Mouse (Mus musculus) neural tube, embryonic 13.5 days (tissue): ENCODE data around the gene Atg4b. TPM values are rescaled to one million over a fixed set of nuclear protein-coding genes. Genes with fewer than 3 reads are reported as not detected.
A peak's percentile ranks its signal among the peaks of the same experiment; 100 is the strongest.

Experiments used
- ATAC-seq: fragments of 200-750 bp; cut with Nextera tagmentation; 2 replicates; pipeline ENCODE4 v1.8.0; 2017; ENCODE audit warnings: low read depth, mild to moderate bottlenecking, moderate TSS enrichment, moderate library complexity
- H3K27ac ChIP-seq: fragments of 300-500 bp; sonication (generic); replicated peaks from 2 replicates; pipeline ENCODE4 v1.5.1; 2015; ENCODE audit warnings: moderate library complexity, mild to moderate bottlenecking, inconsistent platforms
- H3K27me3 ChIP-seq: fragments of 300-500 bp; sonication (generic); 2 replicates; pipeline ENCODE4 v1.6.1; 2015; ENCODE audit warnings: mild to moderate bottlenecking, inconsistent platforms
- H3K36me3 ChIP-seq: fragments of 300-500 bp; sonication (generic); 2 replicates; pipeline ENCODE4 v1.6.1; 2015; ENCODE audit warnings: mild to moderate bottlenecking, inconsistent platforms
- H3K4me1 ChIP-seq: fragments of 300-500 bp; sonication (generic); replicated peaks from 2 replicates; pipeline ENCODE4 v1.6.1; 2015; ENCODE audit warnings: inconsistent platforms
- H3K4me2 ChIP-seq: fragments of 300-500 bp; sonication (generic); 2 replicates; pipeline ENCODE4 v1.6.1; 2015; ENCODE audit warnings: inconsistent platforms, mild to moderate bottlenecking, moderate library complexity
- H3K4me3 ChIP-seq: fragments of 300-500 bp; sonication (generic); 2 replicates; pipeline ENCODE4 v1.5.1; 2015; ENCODE audit warnings: mild to moderate bottlenecking, inconsistent platforms
- H3K9ac ChIP-seq: fragments of 300-500 bp; sonication (generic); 2 replicates; pipeline ENCODE4 v1.6.1; 2015; ENCODE audit warnings: moderate library complexity, mild to moderate bottlenecking, inconsistent platforms
- H3K9me3 ChIP-seq: fragments of 300-500 bp; sonication (generic); 2 replicates; pipeline ENCODE4 v1.6.1; 2016; ENCODE audit warnings: inconsistent platforms
- WGBS: fragments of 180-500 bp; shearing (Covaris S2); methylation state at CpG from one replicate; pipeline ENCODE4 v1.1.7; 2015; 5-methylcytosine and 5-hydroxymethylcytosine counted together
- polyA plus RNA-seq: library from polyadenylated mRNA; unstranded; fragments of >200 nt; fragmentation: Nextera tagmentation; extraction: Ambion mirVana; gene quantifications from 2 replicates; pipeline ENCODE4 v1.2.1, GENCODE M21; 2015

The Atg4b gene
- polyA plus RNA-seq, 1 experiment from 2014 or later, result 104 TPM

GRCm38 (mm10) chr1:93803556-93804507, 52.5 kb downstream of the Atg4b start, which contains the start of gene Ing5:
TSS of gene Ing5 (plus strand) at chr1:93803965.
- Histone ChIP-seq H3K9ac (peak within 1 kb of the TSS; percentile 85), H3K27ac (peak within 1 kb of the TSS; percentile 98), H3K4me1 (peaks cover 35% of the 10 kb centered on the region), H3K4me3 (peak within 1 kb of the TSS; percentile 77), H3K36me3 (peaks cover 38% of the 10 kb centered on the region), H3K4me2 (peak within 1 kb of the TSS; percentile 84), H3K9me3 (no peaks in the 10 kb centered on the region), H3K27me3 (no peaks in the 10 kb centered on the region)
- WGBS, result under 1% methylated on average over 84 of the region's 94 CpGs
- ATAC-seq, result peak; percentile 93

GRCm38 (mm10) chr1:93804818-93805217, 53.5 kb downstream of the Atg4b start:
- Histone ChIP-seq H3K36me3 (peaks cover 36% of the 10 kb centered on the region), H3K4me1 (peaks cover 35% of the 10 kb centered on the region), H3K27me3 (no peaks in the 10 kb centered on the region), H3K4me2 (peak overlapping the region; percentile 84), H3K9ac (peak overlapping the region; percentile 85), H3K9me3 (no peaks in the 10 kb centered on the region), H3K27ac (no peak overlapping the region), H3K4me3 (peak overlapping the region; percentile 77)
- WGBS, result 75% methylated on average over 4 of the region's 4 CpGs
- ATAC-seq, result peak; percentile 1; the same call in 1 of the 2 replicates

GRCm38 (mm10) chr1:93805221-93805951, 54.1 kb downstream of the Atg4b start:
- 81% methylated on average over 5 of the region's 5 CpGs for WGBS
- H3K4me2 ChIP-seq, result peak overlapping the region; percentile 84
- H3K27ac ChIP-seq, result no peak overlapping the region
- ATAC-seq, result no peak
- H3K9ac ChIP-seq, result peak overlapping the region; percentile 14; the same call in 1 of the 2 replicates
- peaks cover 35% of the 10 kb centered on the region for H3K4me1 ChIP-seq
- H3K4me3 ChIP-seq, result 0 out of 2 replicates have a peak overlapping the region, but pooled peaks have one; percentile 5
- H3K36me3 ChIP-seq, result peaks cover 37% of the 10 kb centered on the region
- no peaks in the 10 kb centered on the region for H3K27me3 ChIP-seq
- no peaks in the 10 kb centered on the region for H3K9me3 ChIP-seq

- Histone ChIP-seq H3K9ac (no peak overlapping the region), H3K4me2 (no peak overlapping the region), H3K9me3 (no peaks in the 10 kb centered on the region), H3K36me3 (peaks cover 67% of the 10 kb centered on the region), H3K4me1 (peaks cover 12% of the 10 kb centered on the region), H3K27ac (no peak overlapping the region), H3K27me3 (no peaks in the 10 kb centered on the region), H3K4me3 (no peak overlapping the region)
- 92% methylated on average over 4 of the region's 4 CpGs for WGBS
- ATAC-seq, result no peak
Observed at GRCm38 (mm10) chr1:93808871-93809270, 57.6 kb downstream of the Atg4b start.

DNA sequence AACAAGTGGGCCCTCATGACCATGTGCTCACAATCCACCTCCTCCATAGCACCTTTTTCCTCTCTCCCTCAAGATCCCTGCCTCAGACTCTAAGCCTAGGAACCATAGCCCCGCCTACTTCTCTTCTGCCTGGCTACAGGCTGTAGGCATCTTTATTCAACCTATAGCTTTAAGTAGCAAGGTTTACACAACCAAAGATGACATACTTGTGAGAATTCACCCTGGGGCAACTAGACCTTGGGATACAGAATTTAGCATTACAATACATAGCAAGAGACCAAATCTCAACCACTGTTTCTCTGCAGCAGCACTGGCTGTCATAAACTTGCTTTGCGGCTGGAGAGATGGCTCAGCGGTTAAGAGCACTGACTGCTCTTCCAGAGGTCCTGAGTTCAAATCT, 58.7 kb downstream of the Atg4b start:
- WGBS, result 94% methylated on average over 3 of the region's 3 CpGs
- Histone ChIP-seq H3K36me3 (peaks cover 78% of the 10 kb centered on the region), H3K9me3 (no peaks in the 10 kb centered on the region), H3K27me3 (no peaks in the 10 kb centered on the region), H3K27ac (no peak overlapping the region), H3K4me1 (peaks cover 5% of the 10 kb centered on the region), H3K4me2 (no peak overlapping the region), H3K4me3 (no peak overlapping the region), H3K9ac (no peak overlapping the region)
- no peak for ATAC-seq

GRCm38 (mm10) chr1:93811495-93812039, 60.3 kb downstream of the Atg4b start:
- Histone ChIP-seq H3K36me3 (peaks cover 89% of the 10 kb centered on the region), H3K9ac (no peak overlapping the region), H3K27ac (no peak overlapping the region), H3K4me3 (no peak overlapping the region), H3K4me2 (no peak overlapping the region), H3K27me3 (no peaks in the 10 kb centered on the region), H3K4me1 (no peaks in the 10 kb centered on the region), H3K9me3 (no peaks in the 10 kb centered on the region)
- no peak for ATAC-seq
- WGBS, result 96% methylated on average over 8 of the region's 8 CpGs

DNA sequence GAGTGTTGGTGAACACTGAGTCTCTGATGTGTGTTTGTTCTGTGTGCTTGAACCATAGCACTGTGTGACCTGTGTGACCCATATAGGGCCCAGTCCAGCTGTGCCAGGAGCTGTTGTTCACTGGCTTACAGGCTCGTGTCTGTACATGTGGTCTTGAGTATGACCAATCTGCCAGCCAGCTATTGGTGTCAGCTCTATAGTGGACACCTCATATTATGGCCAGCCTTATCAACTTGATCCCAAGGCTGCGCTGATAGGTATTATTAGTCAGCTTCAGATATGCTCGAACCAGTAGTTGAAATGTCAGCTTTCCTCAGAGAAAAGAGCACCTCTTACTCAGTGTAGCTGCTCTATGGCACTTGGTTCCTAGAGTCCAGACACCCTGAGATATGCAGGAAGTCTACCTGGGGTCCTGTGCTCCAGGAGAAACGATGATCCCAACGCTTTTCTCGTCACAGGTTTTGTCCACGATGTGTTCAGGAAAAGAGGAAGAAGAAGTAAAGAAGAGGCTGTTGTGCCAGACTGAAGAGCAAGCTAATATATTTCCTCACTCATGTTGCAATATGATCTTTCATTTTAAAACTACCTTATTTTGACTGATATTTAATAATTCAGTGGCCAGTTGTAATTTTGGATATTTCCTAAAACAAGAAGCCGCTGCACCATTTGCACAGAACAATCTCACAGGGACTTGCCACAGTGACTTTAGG, 66.7 kb downstream of the Atg4b start:
- Histone ChIP-seq H3K27me3 (no peaks in the 10 kb centered on the region), H3K4me3 (no peak overlapping the region), H3K9me3 (no peaks in the 10 kb centered on the region), H3K27ac (no peak overlapping the region), H3K36me3 (peaks cover 86% of the 10 kb centered on the region), H3K9ac (no peak overlapping the region), H3K4me2 (no peak overlapping the region), H3K4me1 (no peaks in the 10 kb centered on the region)
- no peak for ATAC-seq
- WGBS, result 92% methylated on average over 8 of the region's 8 CpGs

DNA sequence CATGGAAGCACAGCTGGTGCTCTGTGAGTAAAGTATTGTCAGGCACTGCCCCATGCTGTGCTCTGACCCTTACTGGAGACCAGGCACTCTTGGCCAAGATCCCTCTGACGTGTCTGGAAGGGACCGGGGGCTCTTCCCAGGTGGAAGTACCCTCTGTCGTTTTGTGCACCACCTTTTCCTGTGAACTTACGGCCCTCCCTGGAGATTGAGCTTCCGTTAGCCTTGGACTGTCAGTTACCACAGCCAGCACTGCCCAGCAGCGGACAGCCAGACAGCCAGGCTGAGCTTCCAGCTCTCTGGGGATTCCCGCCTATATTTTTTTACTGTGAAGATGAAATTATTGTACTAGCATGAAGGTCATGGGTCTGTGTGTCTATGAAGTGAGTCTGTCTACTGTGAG, 67.4 kb downstream of the Atg4b start:
- Histone ChIP-seq H3K4me2 (no peak overlapping the region), H3K27ac (no peak overlapping the region), H3K9ac (no peak overlapping the region), H3K4me3 (no peak overlapping the region), H3K27me3 (no peaks in the 10 kb centered on the region), H3K4me1 (no peaks in the 10 kb centered on the region), H3K9me3 (no peaks in the 10 kb centered on the region), H3K36me3 (peaks cover 78% of the 10 kb centered on the region)
- no peak for ATAC-seq
- whole genome bisulfite sequencing, result 75% methylated on average over 7 of the region's 7 CpGs

DNA sequence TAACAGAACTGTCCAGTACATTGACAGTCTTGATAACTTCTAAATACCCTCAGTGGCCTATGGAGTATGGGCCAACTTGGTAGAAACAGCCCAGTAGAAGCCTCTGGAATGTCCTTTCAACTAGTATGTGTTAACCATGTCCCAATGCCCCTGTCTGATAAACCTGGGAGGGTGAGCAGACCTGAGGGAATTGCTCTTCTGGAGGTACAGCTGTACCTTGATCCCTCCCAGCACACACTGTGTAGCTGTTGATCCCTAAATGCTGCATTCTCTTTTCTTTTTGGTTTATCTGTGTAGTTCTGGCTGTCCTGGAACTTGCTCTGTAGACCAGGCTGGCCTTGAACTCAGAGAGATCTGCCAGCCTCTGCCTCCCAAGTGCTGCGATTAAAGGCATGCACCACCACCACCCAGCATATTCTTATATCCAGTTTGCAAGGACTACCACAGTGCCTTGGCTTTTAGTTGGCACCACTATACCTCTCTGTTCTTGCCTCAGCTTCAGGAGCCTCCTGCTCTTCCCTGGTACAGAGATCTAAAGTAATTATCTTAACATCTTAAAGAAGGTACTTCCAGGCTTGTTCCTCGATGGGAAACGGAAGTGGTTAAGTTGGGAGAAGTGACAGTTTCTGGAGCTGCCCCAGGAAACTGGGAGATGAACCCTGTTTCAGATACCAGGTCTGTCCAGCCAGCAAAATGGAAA, 72.6 kb downstream of the Atg4b start:
- H3K27me3 ChIP-seq, result no peaks in the 10 kb centered on the region

GRCm38 (mm10) chr1:93824609-93825008, 73.3 kb downstream of the Atg4b start, which contains the start of gene D2hgdh:
TSS of gene D2hgdh (plus strand) at chr1:93824909.
- Histone ChIP-seq H3K4me1 (peaks cover 18% of the 10 kb centered on the region), H3K4me2 (peak within 1 kb of the TSS; percentile 81), H3K4me3 (peak within 1 kb of the TSS; percentile 50), H3K9ac (peak within 1 kb of the TSS; percentile 73), H3K36me3 (peaks cover 24% of the 10 kb centered on the region), H3K27me3 (no peaks in the 10 kb centered on the region), H3K9me3 (no peaks in the 10 kb centered on the region), H3K27ac (peak within 1 kb of the TSS; percentile 95)
- ATAC-seq, result peak; percentile 29
- 3% methylated on average over 10 of the region's 10 CpGs for WGBS

More for the DNA sequence above, 72.6 kb downstream of the Atg4b start:
- H3K9me3 ChIP-seq, result no peaks in the 10 kb centered on the region
- peaks cover 18% of the 10 kb centered on the region for H3K4me1 ChIP-seq
- peak overlapping the region; percentile 81; the same call in 1 of the 2 replicates for H3K4me2 ChIP-seq
- peaks cover 27% of the 10 kb centered on the region for H3K36me3 ChIP-seq
- WGBS, result 85% methylated on average over 3 of the region's 3 CpGs
- no peak for ATAC-seq
- peak overlapping the region; percentile 73 for H3K9ac ChIP-seq
- H3K27ac ChIP-seq, result peak overlapping the region; percentile 95
- peak overlapping the region; percentile 50; the same call in 1 of the 2 replicates for H3K4me3 ChIP-seq
